Mouse (Mus musculus): ENCODE measurements around the gene Ahctf1. TPM values are rescaled to one million over a fixed set of nuclear protein-coding genes. Genes with fewer than 3 reads are reported as not detected.

Gene Ahctf1
- 0.69 and 0.83 TPM in 2 replicates for polyA plus RNA-seq (2012; rRNA removed)

GRCm38 (mm10) chr1:179803513-179804139 lies at the start of gene Ahctf1:
Gene Ahctf1 (minus strand): TSS chr1:179803680.

DNA sequence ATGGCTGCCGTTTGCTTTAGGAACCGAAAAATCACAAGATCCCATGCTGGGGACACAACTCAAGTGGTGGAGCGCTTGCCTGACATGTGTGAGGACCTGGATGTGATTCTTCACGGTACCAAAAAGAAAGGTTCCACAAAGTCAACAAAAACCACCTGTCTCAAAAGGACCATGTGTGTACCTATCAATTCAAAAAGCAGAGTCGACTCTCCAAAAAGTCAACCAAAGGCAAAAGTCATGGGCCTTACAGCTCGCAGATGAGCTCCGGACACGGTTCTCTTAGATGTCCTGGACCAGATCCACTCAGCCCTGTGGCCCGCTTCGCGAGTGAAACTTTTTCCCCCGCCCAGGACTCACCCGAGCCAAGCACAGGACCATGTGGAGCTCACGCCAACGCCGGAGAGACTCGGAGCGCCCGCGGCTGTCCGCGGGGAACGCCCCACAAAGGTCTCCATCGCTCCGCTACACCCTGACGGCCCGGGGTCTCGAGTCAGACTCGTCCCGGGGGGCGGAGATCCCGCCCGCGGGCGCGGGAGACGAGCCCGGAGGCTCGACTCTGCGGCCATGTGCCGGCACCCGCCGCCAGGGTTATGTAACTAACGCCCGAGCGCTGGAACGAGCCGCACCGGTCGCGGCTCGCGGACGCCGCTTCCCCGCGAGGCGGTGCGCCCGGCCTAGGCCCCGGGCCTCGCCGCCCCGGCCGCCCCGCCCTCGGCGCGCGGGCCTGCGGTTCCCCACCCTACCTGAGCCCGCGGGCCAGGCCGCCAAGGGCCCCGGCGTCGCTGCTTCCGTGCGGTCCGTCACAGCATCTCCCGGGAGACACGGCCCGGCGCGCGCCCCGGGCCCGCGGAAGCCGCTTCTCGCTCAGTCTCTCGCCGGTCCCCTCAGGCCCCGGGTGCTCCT lies 619 bp downstream of the Ahctf1 start, which contains the start of gene Gm10518:
Gm10518 (plus strand) TSS at position 767 of the 903 bp plus-strand sequence.

GRCm38 (mm10) chr1:179745171-179745570 lies 58.3 kb downstream of the Ahctf1 start, which contains the start of gene Kif28:
Gene Kif28 (minus strand): TSS chr1:179745271.

Other genes starting within 250 kb of the Ahctf1 start
- gene Sccpdh, start 135.5 kb downstream of the Ahctf1 start, polyA plus RNA-seq (2012; rRNA removed): 1.0 and 1.3 TPM in 2 replicates
- gene Kif28, start 58.4 kb downstream of the Ahctf1 start, polyA plus RNA-seq (2012; rRNA removed): not detected in 2 replicates
- not detected in 2 replicates for gene Gm10518, start 304 bp downstream of the Ahctf1 start, polyA plus RNA-seq (2012; rRNA removed)
- 6.8 and 7.4 TPM in 2 replicates for gene Cdc42bpa, start 156.8 kb upstream of the Ahctf1 start, polyA plus RNA-seq (2012; rRNA removed)

All from stomach, adult 2 months (tissue).